Mouse (Mus musculus): ENCODE results near the gene Il21. TPM values are rescaled to one million over a fixed set of nuclear protein-coding genes. Genes with fewer than 3 reads are reported as not detected.

The Il21 gene
- not detected for total RNA-seq (2021)

- no peak for DNase-seq
Observed at GRCm38 (mm10) chr3:37232586-37233222, at the start of gene Il21. TSS of gene Il21 (minus strand) at chr3:37232636.

GRCm38 (mm10) chr3:37280871-37281270 lies 48.4 kb upstream of the Il21 start:
- DNase-seq = no peak

GRCm38 (mm10) chr3:37280221-37280620 lies 47.8 kb upstream of the Il21 start:
- DNase-seq = no peak

- DNase-seq = no peak
Observed at GRCm38 (mm10) chr3:37274661-37275060, 42.2 kb upstream of the Il21 start.

- DNase-seq = no peak
Observed at GRCm38 (mm10) chr3:37273092-37273491, 40.7 kb upstream of the Il21 start.

- DNase-seq = peak; percentile 49
Observed at GRCm38 (mm10) chr3:37271209-37271608, 38.8 kb upstream of the Il21 start.

GRCm38 (mm10) chr3:37269926-37270325 lies 37.5 kb upstream of the Il21 start:
- no peak for DNase-seq

GRCm38 (mm10) chr3:37268338-37268737 lies 35.9 kb upstream of the Il21 start:
- DNase-seq = no peak

- no peak for DNase-seq
Observed at GRCm38 (mm10) chr3:37259331-37259999, 27.0 kb upstream of the Il21 start.

- DNase-seq = no peak
Observed at GRCm38 (mm10) chr3:37257776-37258175, 25.3 kb upstream of the Il21 start.

GRCm38 (mm10) chr3:37250967-37251366 lies 18.5 kb upstream of the Il21 start:
- no peak for DNase-seq

GRCm38 (mm10) chr3:37235025-37235424 lies 2.6 kb upstream of the Il21 start:
- no peak for DNase-seq

GRCm38 (mm10) chr3:37231153-37231552 lies 1.3 kb downstream of the Il21 start:
- DNase-seq = no peak

- DNase-seq = no peak
Observed at GRCm38 (mm10) chr3:37229082-37229829, 3.2 kb downstream of the Il21 start.

- DNase-seq = no peak
Observed at GRCm38 (mm10) chr3:37225124-37225523, 7.3 kb downstream of the Il21 start.

GRCm38 (mm10) chr3:37219071-37219470 lies 13.4 kb downstream of the Il21 start:
- peak; percentile 47 for DNase-seq

- DNase-seq = no peak
Observed at GRCm38 (mm10) chr3:37205226-37205800, 27.1 kb downstream of the Il21 start.

- peak; percentile 49 for DNase-seq
Observed at GRCm38 (mm10) chr3:37204556-37204955, 27.9 kb downstream of the Il21 start.

- DNase-seq = peak; percentile 88
Observed at GRCm38 (mm10) chr3:37203984-37204428, 28.4 kb downstream of the Il21 start.

- DNase-seq = no peak
Observed at GRCm38 (mm10) chr3:37202856-37203255, 29.6 kb downstream of the Il21 start.

GRCm38 (mm10) chr3:37201122-37201916 lies 31.1 kb downstream of the Il21 start:
- DNase-seq = no peak

- DNase-seq = no peak
Observed at GRCm38 (mm10) chr3:37198302-37198701, 34.1 kb downstream of the Il21 start.

Measured in heart, postnatal 4 days (tissue).